Comparison of ENCODE assay signal across 9 mouse cellular contexts in the genomic region with DNA sequence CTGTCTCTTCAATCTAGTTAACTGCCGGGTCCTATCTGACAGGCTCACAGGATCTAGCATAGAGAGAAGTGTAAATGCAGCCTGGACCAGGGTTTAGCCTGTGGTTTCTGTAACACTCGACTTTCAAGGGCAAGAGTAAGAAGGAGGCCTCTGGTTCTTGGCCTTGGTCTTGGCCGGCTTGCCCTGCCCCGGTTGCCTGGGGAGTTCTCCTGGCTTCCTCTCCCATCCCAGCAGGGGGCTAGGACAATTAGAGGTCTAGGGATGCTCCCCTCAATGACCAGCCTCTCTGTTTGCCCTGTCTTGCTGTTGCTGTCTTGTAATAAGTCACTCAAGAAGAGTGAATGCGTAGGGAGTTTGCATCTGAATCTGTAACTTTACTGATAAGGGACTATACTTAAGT. TPM values are rescaled to one million over a fixed set of nuclear protein-coding genes. Genes with fewer than 3 reads are reported as not detected.
DNase-seq lines count a peak whose midpoint lies in the region; ATAC-seq and TF ChIP-seq lines count a peak whose summit lies in the region.
"Had no signal": no experiment of that assay in that cellular context is flagged by ENCODE, and none has a peak within 500 bp of the region (broad histone marks: within the 10 kb centered on the region; RNA-seq: fewer than 3 reads in every experiment).

No protein-coding gene starts in this region.

- intact Hi-C loops in gastrocnemius, adult 2 months (cut with DNase I) = no loop called here
- intact Hi-C loops in gastrocnemius, postnatal 14 days (cut with DNase I; ENCODE audit: low total_unique reads) = no loop called here
- intact Hi-C loops in left cerebral cortex, postnatal 14 days (cut with DNase I) = no loop called here

- H3K27ac ChIP-seq in gastrocnemius, adult 2 months = peak overlapping the region; percentile 98
- H3K27ac ChIP-seq in intestine, embryonic 16.5 days (ENCODE audit: low read length) = no peak overlapping the region
- H3K27ac ChIP-seq in stomach, embryonic 14.5 days (ENCODE audit: low read length) = no peak overlapping the region

- peak overlapping the region; percentile 80 for H3K4me3 ChIP-seq in gastrocnemius, adult 2 months
- peak overlapping the region; percentile 81; the same call in 1 of the 2 replicates for H3K4me3 ChIP-seq in intestine, embryonic 16.5 days (ENCODE audit: low read length)
- H3K4me3 ChIP-seq in stomach, embryonic 14.5 days (ENCODE audit: low read depth, low read length) = peak overlapping the region; percentile 82

- H3K27me3 ChIP-seq in intestine, embryonic 16.5 days (replicated peaks; ENCODE audit: control insufficient read depth, insufficient read depth, low read length) = no peaks in the 10 kb centered on the region
- H3K27me3 ChIP-seq in stomach, embryonic 14.5 days (ENCODE audit: control insufficient read depth, insufficient read depth, low read length) = no peaks in the 10 kb centered on the region

- peaks cover 6% of the 10 kb centered on the region; the same call in 1 of the 2 replicates for H3K4me1 ChIP-seq in intestine, embryonic 16.5 days (ENCODE audit: control insufficient read depth, insufficient read depth, low read length)
- peaks cover 10% of the 10 kb centered on the region for H3K4me1 ChIP-seq in stomach, embryonic 14.5 days (ENCODE audit: control insufficient read depth, insufficient read depth, low read length)

- H3K4me2 ChIP-seq in intestine, embryonic 16.5 days (ENCODE audit: low read depth, low read length) = peak overlapping the region; percentile 76
- peak overlapping the region; percentile 86 for H3K4me2 ChIP-seq in stomach, embryonic 14.5 days (replicated peaks; ENCODE audit: low read depth, low read length)

- no peak for DNase-seq in gastrocnemius, adult 2 months
- no peak for DNase-seq in gastrocnemius, postnatal 14 days
- peak; percentile 9 for DNase-seq in retina, embryonic 14.5 days (ENCODE audit: low spot score)
- no peak for DNase-seq in retina, postnatal 1 day
- no peak for DNase-seq in left cerebral cortex, postnatal 14 days (ENCODE audit: low spot score in 2 of 2)
- no peak for DNase-seq in adipocyte (ENCODE audit: low spot score)

- no peaks in the 10 kb centered on the region for H3K9me3 ChIP-seq in intestine, embryonic 16.5 days (ENCODE audit: control insufficient read depth, low read length)
- no peaks in the 10 kb centered on the region for H3K9me3 ChIP-seq in stomach, embryonic 14.5 days (ENCODE audit: control insufficient read depth, low read depth, low read length)

- TF ChIP-seq CTCF in gastrocnemius, adult 2 months (IDR thresholded peaks at IDR 0.05) = no peak

- ATAC-seq in intestine, embryonic 16.5 days = no peak
- ATAC-seq in stomach, embryonic 14.5 days (ENCODE audit: insufficient number of reproducible peaks, insufficient read depth, low FRiP score, low read depth) = no peak

- no peaks in the 10 kb centered on the region for H3K36me3 ChIP-seq in intestine, embryonic 16.5 days (ENCODE audit: control insufficient read depth, insufficient read depth, low read length)
- H3K36me3 ChIP-seq in stomach, embryonic 14.5 days (ENCODE audit: control insufficient read depth, insufficient read depth, low read length) = peaks cover 9% of the 10 kb centered on the region

- 42% methylated on average over 5 of the region's 5 CpGs for WGBS in intestine, embryonic 16.5 days
- 36% methylated on average over 5 of the region's 5 CpGs for WGBS in stomach, embryonic 14.5 days

- peak overlapping the region; percentile 44; the same call in 1 of the 2 replicates for H3K9ac ChIP-seq in intestine, embryonic 16.5 days (ENCODE audit: low read depth, low read length)
- no peak overlapping the region; the same call in 1 of the 2 replicates for H3K9ac ChIP-seq in stomach, embryonic 14.5 days (replicated peaks; ENCODE audit: low read depth, low read length)

RNA-seq across cellular contexts. Expression of a gene that starts 2.0 kb away (rescaled TPM):
- total RNA-seq in gastrocnemius, adult 2 months (2021) = 10 to 100 TPM; 34.8 to 56.7 TPM
- total RNA-seq in gastrocnemius, postnatal 14 days (2021) = 10 to 100 TPM; 43.9 to 54.7 TPM
- polyA plus RNA-seq in intestine, embryonic 16.5 days (2015; fragmentation: Nextera tagmentation; extraction: Ambion mirVana) = 9.4 and 9.6 TPM in 2 replicates
- 9.0 and 10.0 TPM in 2 replicates for polyA plus RNA-seq in stomach, embryonic 14.5 days (2014; fragmentation: Nextera tagmentation; extraction: Ambion mirVana)
- 10 to 100 TPM; 49.0 to 56.7 TPM for total RNA-seq in left cerebral cortex, postnatal 14 days (2021)

RNA-seq across cellular contexts. Expression of a gene that starts 32.1 kb away (rescaled TPM):
- 1 to 10 TPM in 1 of 2 experiments, under 1 TPM in 1; 0.26 to 1.3 TPM for total RNA-seq in gastrocnemius, adult 2 months (2021)
- 1 to 10 TPM; 1.0 to 2.1 TPM for total RNA-seq in gastrocnemius, postnatal 14 days (2021)
- 8.0 and 10.2 TPM in 2 replicates for polyA plus RNA-seq in intestine, embryonic 16.5 days (2015; fragmentation: Nextera tagmentation; extraction: Ambion mirVana)
- 2.5 and 2.6 TPM in 2 replicates for polyA plus RNA-seq in stomach, embryonic 14.5 days (2014; fragmentation: Nextera tagmentation; extraction: Ambion mirVana)
- total RNA-seq in left cerebral cortex, postnatal 14 days (2021) = 1 to 10 TPM in 1 of 2 experiments, under 1 TPM in 1; 0.62 to 1.4 TPM
- total RNA-seq: common myeloid progenitor, adult 5-6 weeks had no signal

RNA-seq across cellular contexts. Expression of a gene that starts 37.7 kb away (rescaled TPM):
- 1 to 10 TPM; 5.1 to 7.4 TPM for total RNA-seq in gastrocnemius, adult 2 months (2021)
- total RNA-seq in gastrocnemius, postnatal 14 days (2021) = 1 to 10 TPM; 5.3 to 8.2 TPM
- polyA plus RNA-seq in intestine, embryonic 16.5 days (2015; fragmentation: Nextera tagmentation; extraction: Ambion mirVana) = 22.4 and 22.7 TPM in 2 replicates
- polyA plus RNA-seq in stomach, embryonic 14.5 days (2014; fragmentation: Nextera tagmentation; extraction: Ambion mirVana) = 20.9 and 24.6 TPM in 2 replicates
- total RNA-seq in left cerebral cortex, postnatal 14 days (2021) = 1 to 10 TPM; 5.7 to 7.7 TPM
